Mouse (Mus musculus) cerebellum, adult 11-12 months (tissue): ENCODE data around the gene Rcn1.

Source experiments
- DNase-seq: peaks from one replicate; pipeline ENCODE4 v3.0.0; 2022

Rcn1 gene

DNA sequence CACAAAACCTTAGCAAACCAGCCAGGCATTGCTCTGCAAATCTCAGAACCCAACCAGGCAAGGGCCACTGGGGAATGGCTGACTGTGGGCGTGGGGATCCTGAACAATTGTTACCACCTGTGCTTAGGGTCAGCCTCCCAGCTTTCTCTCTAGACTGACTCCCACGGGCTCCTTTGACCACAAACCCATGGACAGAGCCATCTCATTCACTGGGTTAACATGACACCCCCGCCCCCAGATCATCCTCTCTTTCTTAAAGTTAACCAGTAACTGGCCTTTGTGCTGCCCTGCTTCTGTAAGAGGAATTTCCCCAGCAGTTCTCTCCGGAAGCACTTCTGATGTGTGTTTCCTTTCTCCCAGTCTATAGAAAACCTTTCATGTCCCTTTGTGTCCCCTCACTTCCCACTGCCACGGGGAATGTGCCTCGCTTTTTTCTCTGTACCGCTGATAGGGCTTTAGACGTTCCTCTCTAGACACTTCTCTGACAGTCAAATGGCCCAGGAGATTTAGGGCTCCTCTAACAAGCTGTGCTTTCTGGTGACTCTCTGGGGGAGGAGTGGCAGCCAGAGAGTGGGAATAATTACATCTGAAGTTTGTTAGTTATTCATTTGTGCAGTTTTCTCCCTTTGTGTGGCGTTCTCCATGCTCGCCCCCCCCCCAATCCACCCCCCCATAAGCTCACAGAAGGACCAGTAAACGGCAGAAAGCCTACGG lies 62.6 kb downstream of the Rcn1 start:
- no peak for DNase-seq
